Mouse (Mus musculus) lung, adult 18-20 months (tissue): Measurements from ENCODE around the gene Stradb.
A peak's percentile ranks its signal among the peaks of the same experiment; 100 is the strongest.

Experiments
- DNase-seq, 2 experiments: peaks; one replicate each; pipeline ENCODE4 v3.0.0; 2022; ENCODE audit warnings: mixed read lengths in 2 of 2

Stradb gene

GRCm38 (mm10) chr1:58961152-58961893 lies 12.0 kb upstream of the Stradb start:
- peak in 1 of 2 experiments; percentile 17 for DNase-seq

- DNase-seq: no peak
These were observed 10.9 kb upstream of the Stradb start for GRCm38 (mm10) chr1:58962418-58962817.

DNA sequence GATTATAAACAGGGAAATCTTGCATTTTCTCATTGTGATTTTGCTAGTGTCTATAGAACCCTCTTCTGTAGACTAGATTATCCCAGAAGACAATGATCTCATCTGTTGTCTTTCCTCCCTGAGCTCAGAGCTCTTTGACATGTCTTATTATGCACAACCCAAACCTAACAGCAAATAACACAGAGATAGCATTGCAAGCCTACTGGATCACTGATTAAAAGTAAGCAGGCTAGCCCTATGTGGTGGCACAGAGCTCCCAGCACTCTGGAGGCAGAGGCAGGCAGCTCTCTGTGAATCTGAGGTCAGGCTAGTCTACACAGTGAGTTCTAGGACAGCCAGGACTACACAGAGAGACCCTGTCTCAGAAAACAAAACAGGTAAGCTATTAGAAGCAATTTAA lies 10.5 kb upstream of the Stradb start:
- DNase-seq: no peak

- no peak for DNase-seq
These were observed 5.8 kb upstream of the Stradb start for GRCm38 (mm10) chr1:58967534-58967933.

GRCm38 (mm10) chr1:58970054-58970453 lies 3.3 kb upstream of the Stradb start:
- DNase-seq: no peak

DNA sequence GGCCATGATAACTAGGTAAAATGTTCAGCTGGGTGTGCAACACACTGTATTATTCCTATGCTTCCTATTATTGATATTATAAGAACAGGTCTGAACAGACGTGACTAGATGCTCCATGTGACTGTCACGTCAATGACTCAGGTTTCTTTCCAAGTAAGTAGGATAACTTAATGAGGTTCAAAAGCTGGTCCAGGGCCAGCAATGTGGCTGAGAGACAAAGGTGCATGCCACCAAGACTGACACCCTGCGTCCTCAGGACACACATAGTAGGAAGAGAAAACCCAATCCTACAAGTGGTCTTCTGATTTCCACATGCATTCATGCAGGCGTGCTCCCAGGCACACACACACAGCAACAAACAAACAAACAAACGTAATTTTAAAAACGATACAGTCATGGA lies 2.2 kb upstream of the Stradb start:
- DNase-seq: no peak

GRCm38 (mm10) chr1:58972851-58973365 lies 414 bp upstream of the Stradb start:
- DNase-seq: no peak

- DNase-seq: no peak
These were observed 9.0 kb downstream of the Stradb start for GRCm38 (mm10) chr1:58982276-58982675.

- DNase-seq: no peak
These were observed 11.3 kb downstream of the Stradb start for GRCm38 (mm10) chr1:58984586-58984985.

DNA sequence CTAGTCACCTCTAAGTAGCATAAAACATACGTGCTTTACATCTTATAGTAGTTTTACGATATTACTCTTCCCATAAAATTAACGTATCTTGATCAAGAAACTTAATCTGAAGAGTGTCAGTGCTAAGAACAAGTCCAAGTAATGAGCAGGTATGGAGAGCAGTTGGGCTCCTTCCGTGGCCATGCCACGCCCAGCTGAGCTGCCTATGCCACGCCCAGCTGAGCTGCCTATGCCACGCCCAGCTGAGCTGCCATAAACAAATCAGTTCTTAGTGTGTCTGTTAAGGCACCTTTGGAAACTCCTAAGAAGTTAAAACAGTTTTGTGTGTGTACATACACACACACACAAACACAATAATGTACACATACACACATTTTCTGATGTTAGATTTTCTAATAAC lies 19.8 kb downstream of the Stradb start:
- DNase-seq: no peak

GRCm38 (mm10) chr1:58993723-58994122 lies 20.4 kb downstream of the Stradb start:
- no peak for DNase-seq

DNA sequence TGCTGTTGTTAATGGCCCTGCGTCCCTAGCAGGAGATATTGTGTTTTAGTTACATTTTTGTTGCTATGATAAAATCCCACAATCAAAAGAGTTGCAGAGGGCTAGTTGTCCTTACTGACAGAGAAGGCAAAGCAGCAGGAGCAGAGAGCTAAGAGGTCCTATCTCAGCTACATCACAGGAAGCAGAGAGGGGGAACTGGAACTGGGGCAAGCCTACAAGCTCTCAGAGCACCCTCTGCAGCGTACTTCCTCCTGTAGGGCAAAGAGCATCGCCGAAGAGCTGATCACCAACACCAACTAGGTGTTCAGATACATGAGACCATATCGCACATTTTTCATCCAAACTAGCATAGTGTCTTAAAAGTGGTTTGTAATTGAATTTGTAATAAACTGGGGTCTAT lies 22.0 kb downstream of the Stradb start:
- no peak for DNase-seq

- DNase-seq: peak in 1 of 2 experiments; percentile 7
These were observed 35.9 kb downstream of the Stradb start for GRCm38 (mm10) chr1:59009250-59009649.

- no peak for DNase-seq
These were observed 48.2 kb downstream of the Stradb start for GRCm38 (mm10) chr1:59021556-59021955.

DNA sequence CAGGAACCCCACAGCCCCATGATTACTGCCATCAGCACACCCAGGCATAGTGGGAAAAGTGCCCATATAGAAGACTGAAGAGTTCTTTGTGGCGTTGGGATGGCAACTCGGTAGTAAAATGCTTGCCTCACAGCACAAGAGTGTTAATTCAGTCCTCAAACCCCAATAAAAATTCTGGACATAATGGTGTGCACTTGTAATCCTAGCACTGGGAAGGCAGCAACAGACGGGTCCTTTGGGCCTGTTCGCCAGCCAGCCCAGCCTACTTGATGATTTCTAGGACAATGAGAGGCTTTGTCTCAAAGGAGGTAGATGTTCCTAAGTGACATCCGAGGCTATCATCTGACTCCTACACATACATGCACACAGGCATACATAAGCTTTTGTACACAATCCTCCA lies 64.4 kb downstream of the Stradb start:
- DNase-seq: no peak
